In the genomic region with DNA sequence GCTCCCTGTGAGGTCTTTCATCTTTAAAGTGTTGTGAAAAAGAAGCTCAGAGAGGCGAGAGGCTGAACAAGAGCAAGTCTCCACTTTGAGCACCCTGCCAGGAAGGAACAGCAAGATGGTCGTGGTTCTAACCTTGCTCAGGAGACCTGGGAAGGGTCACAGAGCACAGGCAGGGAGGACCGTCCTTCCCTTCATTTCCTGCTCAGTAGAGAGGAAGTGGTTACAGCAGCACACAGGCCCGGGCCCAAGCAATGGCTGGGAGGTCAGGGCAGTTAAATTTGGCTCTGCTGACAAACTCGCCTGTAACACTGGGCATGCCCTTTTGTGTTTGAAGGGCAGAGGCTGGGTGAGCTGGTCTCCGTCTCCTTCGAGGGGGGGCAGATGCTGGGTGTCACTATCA, we compare ENCODE assay signal across 17 mouse cellular contexts.
"Had no signal": no experiment of that assay in that cellular context is flagged by ENCODE, and none has a peak within 500 bp of the region (broad histone marks: within the 10 kb centered on the region; RNA-seq: fewer than 3 reads in every experiment).

No protein-coding gene starts in this region.

- H3K4me2 ChIP-seq: limb, embryonic 12.5 days; neural tube, embryonic 15.5 days had no signal

- H3K9ac ChIP-seq: limb, embryonic 12.5 days; liver, embryonic 14.5 days; neural tube, embryonic 15.5 days had no signal

- DNase-seq: kidney, adult 9 months; kidney, postnatal 10 days; kidney, postnatal 4 days; liver; lung, adult 18-20 months; lung, postnatal 4 days; midbrain, embryonic 14.5 days; right cerebral cortex, adult 18-20 months; thymus, postnatal 4 days had no signal

- H3K27ac ChIP-seq: layer of hippocampus, adult 2 months; left cerebral cortex, adult 2 months; limb, embryonic 12.5 days; liver, embryonic 14.5 days; neural tube, embryonic 15.5 days; stomach, postnatal 0 days had no signal

- H3K4me3 ChIP-seq: layer of hippocampus, adult 2 months; left cerebral cortex, adult 2 months; limb, embryonic 12.5 days; myocyte; neural tube, embryonic 15.5 days had no signal

- H3K4me1 ChIP-seq: neural tube, embryonic 15.5 days had no signal

- ATAC-seq: lung, postnatal 0 days had no signal

- H3K9me3 ChIP-seq: neural tube, embryonic 15.5 days had no signal

- H3K36me3 ChIP-seq: limb, embryonic 12.5 days; neural tube, embryonic 15.5 days had no signal
